Mouse (Mus musculus): ENCODE results near the gene Hs3st2. TPM values are rescaled to one million over a fixed set of nuclear protein-coding genes. Genes with fewer than 3 reads are reported as not detected.

Hs3st2 gene
- polyA plus RNA-seq, 1 experiment = not detected

- Histone ChIP-seq H3K79me2 (ENCODE audit: control insufficient read depth, insufficient read depth) (no peaks in the 10 kb centered on the region), H3K36me3 (ENCODE audit: control insufficient read depth, insufficient read depth) (no peaks in the 10 kb centered on the region)
- TF ChIP-seq REST (IDR thresholded peaks at IDR 0.05; ENCODE audit: insufficient read depth, insufficient read length) (no peak), MYOG (IDR thresholded peaks at IDR 0.05; ENCODE audit: control insufficient read depth in 1 of 3, insufficient read depth in 1 of 3, insufficient read length in 2 of 3, low read depth in 2 of 3) (no peak), MAX (IDR thresholded peaks at IDR 0.05; ENCODE audit: low read depth) (no peak)
These were observed 142.7 kb downstream of the Hs3st2 start for GRCm38 (mm10) chr7:121534386-121534785.

GRCm38 (mm10) chr7:121535987-121536386 lies 144.3 kb downstream of the Hs3st2 start:
- Histone ChIP-seq H3K79me2 (ENCODE audit: control insufficient read depth, insufficient read depth) (no peaks in the 10 kb centered on the region), H3K36me3 (ENCODE audit: control insufficient read depth, insufficient read depth) (no peaks in the 10 kb centered on the region), H3K4me3 (no peak overlapping the region), H3K27me3 (ENCODE audit: control insufficient read depth, insufficient read depth, insufficient read length) (no peaks in the 10 kb centered on the region), H3K4me2 (ENCODE audit: low read depth) (no peak overlapping the region), H3ac (ENCODE audit: control insufficient read depth, insufficient read length) (no peak overlapping the region)
- TF ChIP-seq TCF3 (IDR thresholded peaks at IDR 0.05; ENCODE audit: insufficient read length, low read depth) (no peak), POLR2AphosphoS2 (IDR thresholded peaks at IDR 0.05; ENCODE audit: insufficient read length, low read depth) (no peak), E2F4 (IDR thresholded peaks at IDR 0.05; ENCODE audit: insufficient read depth) (no peak), CEBPB (IDR thresholded peaks at IDR 0.05; ENCODE audit: insufficient read depth, poor library complexity, severe bottlenecking) (no peak)

More at GRCm38 (mm10) chr7:121534386-121534785, 142.7 kb downstream of the Hs3st2 start:
- no peak overlapping the region for H3K4me2 ChIP-seq (ENCODE audit: low read depth)
- H3ac ChIP-seq (ENCODE audit: control insufficient read depth, insufficient read length) = no peak overlapping the region
- H3K4me3 ChIP-seq = no peak overlapping the region
- H3K27me3 ChIP-seq (ENCODE audit: control insufficient read depth, insufficient read depth, insufficient read length) = no peaks in the 10 kb centered on the region

GRCm38 (mm10) chr7:121539405-121540275 lies 148.0 kb downstream of the Hs3st2 start:
- Histone ChIP-seq H3K27me3 (ENCODE audit: control insufficient read depth, insufficient read depth, insufficient read length) (no peaks in the 10 kb centered on the region), H3K4me2 (ENCODE audit: low read depth) (no peak overlapping the region), H3K4me3 (no peak overlapping the region), H3K36me3 (ENCODE audit: control insufficient read depth, insufficient read depth) (no peaks in the 10 kb centered on the region), H3K79me2 (ENCODE audit: control insufficient read depth, insufficient read depth) (no peaks in the 10 kb centered on the region), H3ac (ENCODE audit: control insufficient read depth, insufficient read length) (no peak overlapping the region)
- TF ChIP-seq TCF3 (IDR thresholded peaks at IDR 0.05; ENCODE audit: insufficient read length, low read depth) (no peak), POLR2AphosphoS2 (IDR thresholded peaks at IDR 0.05; ENCODE audit: insufficient read length, low read depth) (no peak), MYOD1 (IDR thresholded peaks at IDR 0.05; ENCODE audit: control insufficient read depth in 1 of 3, insufficient read length in 2 of 3, low read depth in 2 of 3) (no peak), CEBPB (IDR thresholded peaks at IDR 0.05; ENCODE audit: insufficient read depth, poor library complexity, severe bottlenecking) (no peak), E2F4 (IDR thresholded peaks at IDR 0.05; ENCODE audit: insufficient read depth) (no peak), USF1 (IDR thresholded peaks at IDR 0.05; ENCODE audit: low read depth) (no peak), MYOG (IDR thresholded peaks at IDR 0.05; ENCODE audit: control insufficient read depth in 1 of 3, insufficient read depth in 1 of 3, insufficient read length in 2 of 3, low read depth in 2 of 3) (no peak), POLR2A (IDR thresholded peaks at IDR 0.05; ENCODE audit: insufficient read length, low read depth) (no peak), TCF12 (IDR thresholded peaks at IDR 0.05; ENCODE audit: insufficient read depth, poor library complexity, severe bottlenecking) (no peak), SRF (IDR thresholded peaks at IDR 0.05; ENCODE audit: control insufficient read depth, insufficient read length, low read depth) (no peak), REST (IDR thresholded peaks at IDR 0.05; ENCODE audit: insufficient read depth, insufficient read length) (no peak), MAX (IDR thresholded peaks at IDR 0.05; ENCODE audit: low read depth) (no peak)

GRCm38 (mm10) chr7:121542458-121542857 lies 150.8 kb downstream of the Hs3st2 start:
- Histone ChIP-seq H3K4me2 (ENCODE audit: low read depth) (no peak overlapping the region), H3K4me3 (no peak overlapping the region), H3K36me3 (ENCODE audit: control insufficient read depth, insufficient read depth) (no peaks in the 10 kb centered on the region), H3ac (ENCODE audit: control insufficient read depth, insufficient read length) (no peak overlapping the region), H3K79me2 (ENCODE audit: control insufficient read depth, insufficient read depth) (no peaks in the 10 kb centered on the region), H3K27me3 (ENCODE audit: control insufficient read depth, insufficient read depth, insufficient read length) (no peaks in the 10 kb centered on the region)
- no peak for TF ChIP-seq USF1 (IDR thresholded peaks at IDR 0.05; ENCODE audit: low read depth)
- no peak for TF ChIP-seq SRF (IDR thresholded peaks at IDR 0.05; ENCODE audit: control insufficient read depth, insufficient read length, low read depth)
- TF ChIP-seq TCF12 (IDR thresholded peaks at IDR 0.05; ENCODE audit: insufficient read depth, poor library complexity, severe bottlenecking) = no peak
- TF ChIP-seq REST (IDR thresholded peaks at IDR 0.05; ENCODE audit: insufficient read depth, insufficient read length) = no peak
- TF ChIP-seq E2F4 (IDR thresholded peaks at IDR 0.05; ENCODE audit: insufficient read depth) = no peak
- no peak for TF ChIP-seq MYOD1 (IDR thresholded peaks at IDR 0.05; ENCODE audit: control insufficient read depth in 1 of 3, insufficient read length in 2 of 3, low read depth in 2 of 3)
- TF ChIP-seq MYOG (IDR thresholded peaks at IDR 0.05; ENCODE audit: control insufficient read depth in 1 of 3, insufficient read depth in 1 of 3, insufficient read length in 2 of 3, low read depth in 2 of 3) = no peak
- no peak for TF ChIP-seq TCF3 (IDR thresholded peaks at IDR 0.05; ENCODE audit: insufficient read length, low read depth)
- no peak for TF ChIP-seq MAX (IDR thresholded peaks at IDR 0.05; ENCODE audit: low read depth)

GRCm38 (mm10) chr7:121549329-121550022 lies 157.8 kb downstream of the Hs3st2 start:
- H3K4me3 ChIP-seq = no peak overlapping the region
- H3ac ChIP-seq (ENCODE audit: control insufficient read depth, insufficient read length) = no peak overlapping the region
- TF ChIP-seq MYOG (IDR thresholded peaks at IDR 0.05; ENCODE audit: control insufficient read depth in 1 of 3, insufficient read depth in 1 of 3, insufficient read length in 2 of 3, low read depth in 2 of 3) (no peak), MYOD1 (IDR thresholded peaks at IDR 0.05; ENCODE audit: control insufficient read depth in 1 of 3, insufficient read length in 2 of 3, low read depth in 2 of 3) (no peak), SRF (IDR thresholded peaks at IDR 0.05; ENCODE audit: control insufficient read depth, insufficient read length, low read depth) (no peak), TCF12 (IDR thresholded peaks at IDR 0.05; ENCODE audit: insufficient read depth, poor library complexity, severe bottlenecking) (no peak), TCF3 (IDR thresholded peaks at IDR 0.05; ENCODE audit: insufficient read length, low read depth) (no peak), POLR2AphosphoS2 (IDR thresholded peaks at IDR 0.05; ENCODE audit: insufficient read length, low read depth) (no peak), MAX (IDR thresholded peaks at IDR 0.05; ENCODE audit: low read depth) (no peak), E2F4 (IDR thresholded peaks at IDR 0.05; ENCODE audit: insufficient read depth) (no peak), REST (IDR thresholded peaks at IDR 0.05; ENCODE audit: insufficient read depth, insufficient read length) (no peak), POLR2A (IDR thresholded peaks at IDR 0.05; ENCODE audit: insufficient read length, low read depth) (no peak), CEBPB (IDR thresholded peaks at IDR 0.05; ENCODE audit: insufficient read depth, poor library complexity, severe bottlenecking) (no peak), USF1 (IDR thresholded peaks at IDR 0.05; ENCODE audit: low read depth) (no peak)
- no peak overlapping the region for H3K4me2 ChIP-seq (ENCODE audit: low read depth)
- H3K36me3 ChIP-seq (ENCODE audit: control insufficient read depth, insufficient read depth) = no peaks in the 10 kb centered on the region
- H3K79me2 ChIP-seq (ENCODE audit: control insufficient read depth, insufficient read depth) = no peaks in the 10 kb centered on the region
- H3K27me3 ChIP-seq (ENCODE audit: control insufficient read depth, insufficient read depth, insufficient read length) = no peaks in the 10 kb centered on the region

All from myocyte (in vitro differentiated cells).